Mouse (Mus musculus): ENCODE results near the gene Hspa2. TPM values are rescaled to one million over a fixed set of nuclear protein-coding genes. Genes with fewer than 3 reads are reported as not detected.

Hspa2 gene
- 30.2 and 45.9 TPM in 2 replicates for polyA plus RNA-seq (2012; rRNA removed)

- peak; percentile 69 for DNase-seq (ENCODE audit: low read depth)
Observed at GRCm38 (mm10) chr12:76403886-76404537, at the start of gene Hspa2. Gene Hspa2, plus strand, starts transcription at chr12:76404176.

- no peak for DNase-seq (ENCODE audit: low read depth)
Observed at GRCm38 (mm10) chr12:76360868-76361267, 43.1 kb upstream of the Hspa2 start.

GRCm38 (mm10) chr12:76361405-76362302 lies 42.3 kb upstream of the Hspa2 start:
- DNase-seq (ENCODE audit: low read depth) = no peak

- no peak for DNase-seq (ENCODE audit: low read depth)
Observed at GRCm38 (mm10) chr12:76362303-76362676, 41.7 kb upstream of the Hspa2 start.

DNA sequence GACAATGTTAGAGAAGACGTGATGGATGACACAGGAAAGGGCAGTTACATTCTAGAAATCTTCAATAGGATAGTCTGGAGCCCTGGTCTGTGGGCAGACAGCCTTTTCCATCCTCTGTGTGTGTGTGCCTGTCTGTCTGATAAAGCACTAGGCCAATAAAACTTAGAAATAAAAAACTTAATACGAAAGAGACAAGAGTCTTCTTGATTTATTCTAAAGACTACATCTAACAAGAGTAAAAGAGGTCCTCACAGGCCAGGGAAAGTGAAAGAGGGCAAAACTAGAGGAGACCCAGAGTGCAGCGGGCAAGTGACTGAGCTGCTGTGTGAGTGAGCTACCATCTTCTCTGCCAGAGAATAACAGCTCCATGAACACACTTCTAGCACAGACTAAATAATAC lies 37.7 kb upstream of the Hspa2 start:
- no peak for DNase-seq (ENCODE audit: low read depth)

- no peak for DNase-seq (ENCODE audit: low read depth)
Observed at GRCm38 (mm10) chr12:76367096-76367995, 36.6 kb upstream of the Hspa2 start.

DNA sequence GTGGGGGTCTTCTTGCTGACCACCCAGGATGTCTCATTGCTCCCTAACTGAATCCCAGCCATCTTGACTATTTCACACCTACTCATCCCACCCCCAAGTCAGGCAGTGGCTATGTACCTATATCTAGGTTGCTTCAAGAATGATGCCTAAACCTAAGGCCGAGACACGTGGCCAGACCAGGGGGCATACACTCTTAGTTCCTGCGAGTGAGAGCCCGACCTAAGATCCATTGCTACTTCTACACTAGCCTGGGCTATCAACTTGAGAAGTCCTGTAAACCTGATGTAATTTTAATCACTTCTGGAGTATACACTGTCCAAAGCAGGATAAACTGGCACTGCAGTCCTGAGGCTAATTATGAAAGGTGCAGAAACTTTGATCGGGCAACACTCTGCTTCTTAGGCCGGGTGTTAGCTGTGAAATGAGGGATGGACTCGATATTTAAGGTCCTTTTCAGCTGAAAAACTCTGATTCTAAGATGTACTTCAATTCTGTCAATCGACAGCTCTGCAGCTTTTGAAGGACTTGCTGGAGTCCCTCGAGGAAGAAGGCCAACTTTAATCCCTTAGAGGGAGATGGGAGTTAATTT lies 35.7 kb upstream of the Hspa2 start:
- DNase-seq (ENCODE audit: low read depth) = no peak

- no peak for DNase-seq (ENCODE audit: low read depth)
Observed at GRCm38 (mm10) chr12:76368790-76369205, 35.2 kb upstream of the Hspa2 start.

GRCm38 (mm10) chr12:76369206-76369977 lies 34.6 kb upstream of the Hspa2 start, which contains the start of gene Zbtb25:
Gene Zbtb25, minus strand, starts transcription at chr12:76369602.
- no peak for DNase-seq (ENCODE audit: low read depth)

DNA sequence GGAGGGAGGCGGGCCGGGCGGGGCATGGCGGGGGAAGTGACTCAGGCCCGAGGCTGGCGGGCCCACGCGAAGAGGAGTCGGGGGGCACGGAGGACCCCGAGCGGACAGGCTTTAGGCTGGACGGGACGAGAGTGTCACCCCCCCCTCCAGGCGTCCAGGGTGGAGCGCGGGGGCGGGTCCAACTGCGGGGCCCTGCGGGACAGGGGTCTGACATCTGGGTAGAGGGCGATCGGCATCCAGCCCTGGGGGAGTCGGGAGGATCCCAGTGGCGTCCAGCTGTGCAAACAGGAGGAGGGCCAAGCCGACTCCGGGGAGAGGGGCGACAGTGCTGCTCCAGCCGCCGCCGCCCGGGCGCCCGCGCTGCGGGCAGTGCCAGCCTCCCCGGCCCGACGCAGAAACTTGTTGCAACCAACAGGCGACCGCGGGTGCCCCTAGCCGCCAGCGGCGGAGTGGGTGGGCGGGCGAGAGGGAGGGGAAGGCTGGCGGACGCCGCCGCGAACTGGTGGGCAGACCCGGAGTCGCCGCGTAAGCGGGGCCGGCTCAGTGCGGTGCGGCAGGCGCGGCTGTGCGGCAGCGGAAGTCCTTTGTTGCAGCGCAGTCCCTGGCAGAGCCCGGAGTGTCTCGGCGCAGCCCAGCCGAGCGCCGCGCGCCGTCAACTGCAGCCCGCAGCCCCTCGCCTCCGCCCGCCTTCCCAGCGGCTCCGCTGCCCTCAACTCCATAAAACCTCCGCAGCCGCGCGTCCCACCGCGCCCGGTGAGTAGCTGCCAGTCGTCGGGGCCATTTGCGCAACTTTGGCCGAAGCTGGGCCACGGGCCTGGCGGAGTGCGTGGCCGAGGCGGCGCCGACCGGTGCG lies 33.8 kb upstream of the Hspa2 start, which contains the start of gene Zbtb1:
Gene Zbtb1 (plus strand): TSS at position 289 of the 853 bp plus-strand sequence.
- no peak for DNase-seq (ENCODE audit: low read depth)

DNA sequence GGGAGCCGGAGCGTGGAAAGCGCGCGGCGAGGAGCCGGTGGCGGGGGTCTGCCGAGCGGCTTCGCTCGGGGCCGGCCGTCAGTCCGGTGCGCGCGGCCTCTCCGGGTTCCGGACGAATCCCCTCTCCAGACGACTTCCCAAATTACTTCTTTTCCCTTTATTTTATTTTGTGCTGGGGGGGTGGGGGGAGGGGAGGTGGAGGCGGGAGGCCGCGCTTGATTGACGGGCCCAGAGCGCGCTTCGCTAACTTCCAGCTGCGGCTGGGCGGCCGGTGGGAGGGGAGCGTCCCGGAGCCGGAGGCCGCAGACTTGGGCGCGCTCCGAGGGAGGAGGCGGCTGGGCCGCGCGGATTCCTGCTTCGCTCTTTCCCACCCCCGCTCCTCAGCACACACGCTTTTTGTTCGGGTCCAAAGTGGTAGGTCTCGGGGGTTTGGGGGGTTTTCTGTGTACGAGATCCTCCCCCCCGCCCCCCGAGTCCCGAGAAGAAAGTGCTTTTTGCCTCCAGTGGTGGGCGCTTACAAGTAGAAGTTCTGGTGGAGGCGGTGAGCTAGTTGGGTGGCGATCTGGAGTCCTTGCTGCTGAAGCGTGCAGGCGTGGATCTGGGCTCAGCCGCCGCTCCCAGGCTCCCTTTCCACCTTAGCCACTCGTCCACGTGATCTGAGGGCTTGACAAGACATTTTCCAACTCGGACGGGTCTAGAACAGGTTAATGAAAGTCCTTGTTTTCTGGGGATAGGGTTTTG lies 33.0 kb upstream of the Hspa2 start:
- DNase-seq (ENCODE audit: low read depth) = no peak

DNA sequence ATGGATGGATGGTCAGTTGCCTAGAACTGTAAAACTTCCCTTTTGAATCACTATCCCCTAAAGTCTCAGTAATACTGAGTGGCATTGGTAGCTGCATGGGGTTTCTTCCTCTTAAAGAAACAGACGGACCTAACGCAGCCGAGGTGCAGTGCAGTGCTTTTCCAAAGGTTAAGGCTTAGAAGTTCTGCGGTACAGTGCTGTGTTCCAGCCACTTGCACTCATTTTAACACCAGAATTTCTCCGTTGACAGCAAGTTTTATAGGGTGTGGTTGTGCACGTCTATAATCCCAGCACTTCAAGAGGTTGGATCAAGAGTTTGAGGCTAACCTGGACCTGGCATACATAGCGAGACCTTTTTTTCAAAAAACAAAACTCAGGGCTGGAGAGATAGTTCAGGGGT lies 31.9 kb upstream of the Hspa2 start:
- no peak for DNase-seq (ENCODE audit: low read depth)

DNA sequence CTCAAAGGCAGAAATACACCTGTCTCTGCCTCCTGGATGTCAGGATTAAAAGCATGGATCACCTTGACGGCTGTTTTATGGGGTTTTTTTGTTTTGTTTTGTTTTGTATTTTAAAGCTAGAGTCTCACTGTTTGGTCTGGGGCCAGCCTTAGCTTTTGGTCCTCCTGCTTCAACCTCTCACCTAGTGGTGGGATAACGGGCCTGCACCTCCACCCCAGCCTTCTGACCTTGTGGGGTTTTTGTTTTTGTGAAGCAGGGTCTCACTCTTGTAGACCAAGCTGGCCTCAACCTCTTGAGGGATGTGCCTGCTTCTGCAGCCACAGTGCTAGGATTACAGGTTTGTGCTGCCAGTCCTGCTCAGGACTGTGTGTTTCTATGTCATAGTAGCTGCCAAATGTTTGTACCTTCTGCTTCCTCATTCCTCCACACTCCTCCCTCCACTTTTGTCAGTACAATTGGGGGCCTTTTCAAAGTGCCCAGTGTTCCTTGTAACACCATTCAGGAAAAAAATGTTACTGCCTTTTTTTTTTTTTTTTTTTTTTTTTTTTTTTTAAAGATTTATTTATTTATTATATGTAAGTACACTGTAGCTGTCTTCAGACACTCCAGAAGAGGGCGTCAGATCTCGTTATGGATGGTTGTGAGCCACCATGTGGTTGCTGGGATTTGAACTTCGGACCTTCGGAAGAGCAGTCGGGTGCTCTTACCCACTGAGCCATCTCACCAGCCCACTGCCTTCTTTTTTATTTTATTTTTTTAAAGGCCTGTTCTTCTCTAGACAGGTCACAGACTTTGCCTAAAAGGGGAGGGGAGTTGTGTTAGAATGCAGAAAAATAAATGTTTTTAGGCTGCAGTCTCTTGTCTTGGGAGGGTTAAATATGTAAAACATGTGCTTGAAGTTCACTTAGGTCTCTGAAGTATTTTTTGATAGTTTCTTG lies 30.8 kb upstream of the Hspa2 start:
- no peak for DNase-seq (ENCODE audit: low read depth)

DNA sequence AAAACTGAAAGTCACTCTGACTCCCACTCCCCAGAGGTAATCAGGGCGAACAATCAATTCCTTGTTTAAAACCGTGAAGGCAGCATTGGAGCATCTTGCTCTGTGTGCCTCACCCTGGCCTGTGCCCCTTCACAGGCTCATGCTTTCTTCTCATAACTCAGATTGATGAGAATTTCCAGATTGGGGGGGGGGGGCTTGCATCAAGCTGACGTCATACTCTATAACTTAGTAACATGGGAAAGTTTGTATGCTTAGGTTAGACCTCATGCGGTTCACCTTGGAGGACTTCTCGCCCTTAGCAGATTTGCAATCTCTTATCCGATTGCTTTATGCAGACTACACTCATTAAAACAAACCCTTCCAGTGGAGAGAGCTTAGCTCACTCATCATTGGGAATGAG lies 30.0 kb upstream of the Hspa2 start:
- no peak for DNase-seq (ENCODE audit: low read depth)

GRCm38 (mm10) chr12:76374911-76375310 lies 29.1 kb upstream of the Hspa2 start:
- no peak for DNase-seq (ENCODE audit: low read depth)

DNA sequence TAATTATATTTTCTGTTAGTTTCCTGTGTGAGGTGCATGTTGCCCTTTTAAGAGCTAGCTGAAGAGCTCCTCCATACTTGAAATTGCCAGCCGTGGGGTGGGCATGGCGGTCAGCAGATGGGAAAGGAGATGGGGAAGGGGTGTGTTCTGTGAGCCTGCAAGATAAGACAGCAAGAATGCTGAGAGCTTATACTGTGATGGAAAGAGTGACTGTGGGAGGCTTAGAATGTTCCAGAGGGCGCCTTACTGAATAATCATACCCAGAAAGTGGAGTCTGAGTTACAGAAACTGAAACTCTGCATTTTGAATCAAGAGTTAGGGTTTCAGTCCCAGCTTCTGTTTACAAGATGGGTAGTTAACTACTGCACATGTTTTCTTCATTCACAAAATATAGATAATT lies 28.5 kb upstream of the Hspa2 start:
- DNase-seq (ENCODE audit: low read depth) = no peak

GRCm38 (mm10) chr12:76376649-76377048 lies 27.3 kb upstream of the Hspa2 start:
- no peak for DNase-seq (ENCODE audit: low read depth)

DNA sequence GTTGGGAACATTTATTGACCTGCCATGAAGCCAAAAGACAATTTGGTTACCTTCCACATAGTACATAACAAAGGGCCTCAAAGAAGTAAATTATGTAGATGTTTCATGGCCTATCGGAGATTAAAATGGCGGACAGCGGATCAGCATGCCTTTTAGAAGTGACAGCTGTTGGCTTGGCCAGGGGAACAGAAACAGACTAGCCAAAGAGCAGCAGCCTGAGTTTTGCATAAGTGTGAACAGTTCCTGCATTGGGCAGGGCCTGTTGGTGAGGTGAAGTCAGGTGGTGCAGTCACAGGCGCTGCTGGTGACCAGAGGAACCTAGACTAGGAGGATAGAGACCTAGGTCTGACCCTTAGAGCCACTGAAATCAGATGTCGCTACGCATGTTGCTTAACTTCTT lies 26.9 kb upstream of the Hspa2 start:
- DNase-seq (ENCODE audit: low read depth) = no peak

All from gonadal fat pad, adult 2 months (tissue).